Mouse (Mus musculus) mouse embryonic stem cell (cell line): ENCODE measurements around the gene Prdx5.

ENCODE experiments used
- in situ Hi-C, 2 experiments: fragments of 300-500 bp; cut with MboI; formaldehyde crosslinking; loops; 1 replicate in 1 of 2; 3 replicates in 1 of 2; pipeline ENCODE4 v1.14.3; 2019 to 2020; ENCODE audit warnings: low sequenced_read_pairs in 2 of 2, low pct_unique_long_range_greater_than_20kb in 1 of 2, mixed read lengths in 1 of 2; ENCODE audit not compliant: unreplicated experiment in 1 of 2

Gene Prdx5

GRCm38 (mm10) chr19:6858031-6858430, 51.9 kb downstream of the Prdx5 start, which contains the start of gene Ccdc88b:
Gene Ccdc88b (minus strand): TSS chr19:6858211.
- in situ Hi-C loops, result no loop called here

GRCm38 (mm10) chr19:6857391-6858005, 52.4 kb downstream of the Prdx5 start:
- in situ Hi-C loops, result no loop called here

- in situ Hi-C loops, result no loop called here
Observed at GRCm38 (mm10) chr19:6857003-6857360, 52.9 kb downstream of the Prdx5 start.
